Mouse (Mus musculus): ENCODE results near the gene Cenph.

GRCm38 (mm10) chr13:100730861-100731176 is 44.9 kb downstream of the Cenph start, which contains the start of gene Cdk7:
- no peak for TF ChIP-seq TAL1 (IDR thresholded peaks at IDR 0.05; ENCODE audit: low read length)
- TF ChIP-seq GATA1 (IDR thresholded peaks at IDR 0.05; ENCODE audit: low read length), result no peak
